Mouse (Mus musculus) CD4-positive helper T cell, adult 2 months (primary cell): ENCODE measurements around the gene D5Ertd579e.

ENCODE experiments used
- DNase-seq: peaks from one replicate; pipeline ENCODE4 v3.0.0-alpha.2; 2012; ENCODE audit warnings: low read depth, missing footprints, low spot score

D5Ertd579e gene

DNA sequence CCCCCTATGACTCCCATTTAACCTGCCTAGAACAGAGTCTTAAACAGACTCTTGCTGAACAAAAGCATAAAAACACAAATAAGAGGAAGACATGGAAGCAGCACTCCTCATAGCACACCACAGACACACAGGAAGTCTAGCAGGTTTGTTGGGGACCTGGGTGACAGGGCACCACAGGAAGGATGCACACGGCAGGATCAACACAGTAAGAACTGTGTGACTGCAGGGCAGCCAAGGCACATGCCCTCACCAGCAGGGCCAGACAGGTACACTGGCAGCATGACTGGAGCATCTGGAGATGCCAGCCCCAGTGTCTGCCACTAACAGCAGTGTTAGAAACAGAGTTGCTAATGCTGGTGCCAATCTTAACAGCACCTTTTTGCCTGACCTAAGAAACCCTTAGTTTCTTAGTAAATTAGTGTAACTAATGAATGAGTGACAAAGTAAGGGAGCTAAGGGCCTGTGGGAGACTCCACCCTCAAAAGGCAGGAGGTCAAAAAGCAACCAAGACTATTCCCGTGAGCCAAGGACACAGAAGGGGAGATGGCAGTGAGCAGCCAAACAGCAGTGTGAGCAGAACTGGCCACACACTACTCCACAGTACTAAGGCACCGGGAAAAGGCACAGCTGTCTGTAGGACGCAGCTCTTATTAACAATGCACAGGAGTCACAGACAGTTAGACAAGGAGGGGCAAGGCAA, 125.1 kb downstream of the D5Ertd579e start:
- DNase-seq: peak; percentile 36

DNA sequence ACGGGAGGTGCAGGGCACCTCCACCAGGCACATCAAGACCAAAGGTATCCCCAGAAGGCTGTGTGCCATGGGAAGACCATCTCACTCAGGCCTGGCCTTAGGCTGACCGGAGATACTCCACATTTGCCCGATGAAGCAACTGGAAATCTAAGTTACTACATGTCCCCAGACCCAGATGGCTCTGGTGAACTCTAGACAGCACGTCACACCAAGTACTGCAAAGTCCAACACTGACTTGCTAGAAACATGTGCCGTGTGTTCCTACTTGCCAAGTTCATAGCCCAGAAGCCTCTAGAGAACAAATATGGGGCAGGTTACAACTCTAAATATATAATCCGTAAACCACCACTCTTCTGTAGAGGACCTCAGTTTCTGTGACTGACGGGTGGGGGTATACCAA, 125.7 kb downstream of the D5Ertd579e start:
- no peak for DNase-seq

DNA sequence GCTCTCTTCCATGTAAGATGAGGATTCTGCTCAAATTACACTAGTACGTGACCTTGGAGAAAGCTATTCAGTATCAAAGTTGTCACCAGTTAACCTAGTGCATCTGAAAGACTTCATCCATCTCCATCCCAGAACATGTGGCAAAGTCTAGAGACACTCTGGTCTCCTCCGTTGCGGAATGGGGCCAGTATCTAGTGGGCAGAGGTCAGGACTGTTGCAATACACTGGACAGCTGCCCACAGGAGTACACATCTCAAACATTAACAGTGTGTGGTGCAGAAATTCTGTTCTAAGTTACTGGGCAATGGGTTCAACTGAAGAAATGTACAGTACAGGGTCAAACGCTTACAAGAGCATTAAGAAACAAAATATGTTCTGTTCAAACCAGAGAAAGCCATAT, 127.7 kb downstream of the D5Ertd579e start:
- no peak for DNase-seq

DNA sequence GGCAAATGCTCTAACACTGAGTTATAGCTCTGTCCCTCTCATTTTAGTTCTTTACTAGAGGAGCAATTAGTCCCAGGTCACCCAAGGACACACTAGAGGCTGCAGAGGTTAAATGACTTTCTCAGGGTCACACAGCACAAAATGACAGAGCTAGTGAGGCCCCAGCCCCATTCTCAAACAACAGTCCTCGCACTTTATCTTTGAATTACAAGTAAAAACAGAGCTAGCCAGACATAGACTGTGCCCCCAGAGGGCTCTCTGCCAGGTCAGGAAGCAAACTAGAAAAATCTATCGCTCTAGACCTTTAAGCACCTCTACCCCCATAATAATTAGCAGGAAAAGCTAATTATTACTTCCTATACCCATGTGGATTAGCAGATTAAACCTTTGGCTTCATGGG, 128.2 kb downstream of the D5Ertd579e start:
- DNase-seq: no peak

DNA sequence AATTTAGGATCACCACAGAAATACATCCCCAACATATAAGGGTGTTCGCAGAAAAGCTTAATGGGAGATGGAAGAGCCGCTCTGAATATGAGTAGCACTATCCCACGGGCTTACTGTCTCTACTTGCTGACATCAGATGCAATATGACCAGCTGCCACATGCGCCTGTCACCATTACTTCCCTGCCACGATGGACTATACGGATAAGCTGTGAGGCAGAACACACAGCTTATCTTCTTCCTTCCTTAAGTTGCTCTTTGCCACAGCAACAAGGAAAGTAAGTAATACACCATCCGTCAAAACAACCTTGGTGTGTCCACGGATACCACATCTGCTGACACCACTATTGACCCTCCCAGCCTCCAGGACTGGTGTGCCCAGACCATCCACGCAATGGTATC, 131.3 kb downstream of the D5Ertd579e start:
- DNase-seq: no peak

DNA sequence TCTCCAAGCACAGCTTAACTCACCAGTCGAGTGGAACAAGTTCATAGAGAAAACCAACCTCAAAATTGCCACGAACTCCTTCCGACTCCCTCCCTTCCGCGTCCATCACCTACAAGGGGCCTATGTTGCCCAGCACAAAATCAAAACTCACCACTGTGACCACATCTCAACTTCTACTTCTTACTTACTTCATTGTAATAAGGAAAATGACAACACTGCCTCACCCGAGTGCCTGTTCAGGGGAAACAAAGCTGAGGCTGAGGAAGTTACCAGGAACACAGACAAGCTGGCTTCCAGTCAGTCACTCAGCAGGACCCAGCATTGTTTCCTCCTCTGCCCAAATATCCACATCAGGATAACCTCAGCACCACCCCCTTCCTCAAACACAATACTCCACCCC, 132.1 kb downstream of the D5Ertd579e start:
- DNase-seq: no peak

DNA sequence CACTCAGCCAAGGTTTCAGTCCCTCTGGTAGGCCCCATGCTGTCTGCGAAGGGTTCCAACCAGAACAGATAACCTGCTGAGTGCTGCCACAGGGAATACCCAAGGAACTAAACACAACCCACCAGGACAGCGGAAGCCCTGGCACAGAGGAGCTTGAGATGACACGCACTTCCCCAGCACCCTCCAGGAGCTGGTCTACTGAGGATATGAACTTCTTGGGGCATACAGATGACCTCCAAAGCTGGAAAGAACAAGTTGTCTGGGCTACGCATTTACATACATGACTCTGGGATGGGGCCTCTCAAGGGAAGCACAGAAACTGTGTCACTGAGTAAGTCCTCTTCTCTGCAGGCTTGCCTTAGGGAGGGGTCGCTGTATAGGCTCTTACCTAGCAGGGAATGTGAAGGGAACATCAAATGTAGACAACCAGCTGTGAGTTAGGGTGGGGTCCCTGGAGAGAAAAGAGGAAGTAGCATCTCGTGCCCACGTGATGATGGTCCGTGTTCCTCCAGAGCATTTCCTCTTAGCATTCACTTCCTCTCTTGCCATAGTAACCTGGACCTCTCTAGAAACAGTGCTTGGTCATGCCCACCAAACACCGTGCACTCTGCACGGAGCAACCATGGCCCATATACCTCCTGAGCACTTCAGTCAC, 132.9 kb downstream of the D5Ertd579e start:
- no peak for DNase-seq

DNA sequence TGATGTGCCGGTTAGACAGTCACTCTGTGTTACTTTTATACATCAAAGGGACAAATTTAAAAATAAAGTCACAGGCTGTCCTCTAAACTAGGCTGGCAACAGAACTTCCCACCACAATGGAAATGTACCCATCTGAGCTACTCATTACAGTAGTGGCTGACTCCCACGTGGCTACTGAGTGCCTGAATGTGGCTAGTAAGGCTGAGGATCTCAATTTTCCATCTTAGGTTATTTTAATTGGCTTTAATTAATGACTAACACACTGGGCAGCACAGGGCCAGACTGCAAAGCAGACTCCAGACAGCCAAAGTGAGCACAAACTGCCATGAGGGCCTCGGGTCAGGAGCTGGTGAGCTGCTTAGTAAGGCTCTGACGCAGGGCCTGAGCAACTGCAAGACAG, 134.3 kb downstream of the D5Ertd579e start:
- DNase-seq: peak; percentile 45

DNA sequence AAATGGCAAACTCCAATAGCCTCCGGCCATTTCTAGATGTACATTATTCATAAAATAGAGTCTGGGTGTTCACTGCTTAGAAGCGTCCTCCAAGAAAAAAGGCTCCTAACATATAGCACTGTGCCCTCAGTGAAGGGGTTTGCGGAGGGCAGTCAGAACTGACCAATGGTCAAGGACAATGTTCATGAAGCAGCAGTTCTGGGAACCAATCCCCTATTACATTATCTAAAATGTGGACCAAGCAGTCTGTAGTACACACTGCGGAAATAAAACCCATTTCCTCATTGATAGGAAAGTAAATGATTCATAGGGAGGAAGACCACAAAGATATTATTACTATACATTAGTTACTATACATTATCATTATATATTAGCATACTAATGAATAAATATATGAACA, 135.3 kb downstream of the D5Ertd579e start:
- no peak for DNase-seq

DNA sequence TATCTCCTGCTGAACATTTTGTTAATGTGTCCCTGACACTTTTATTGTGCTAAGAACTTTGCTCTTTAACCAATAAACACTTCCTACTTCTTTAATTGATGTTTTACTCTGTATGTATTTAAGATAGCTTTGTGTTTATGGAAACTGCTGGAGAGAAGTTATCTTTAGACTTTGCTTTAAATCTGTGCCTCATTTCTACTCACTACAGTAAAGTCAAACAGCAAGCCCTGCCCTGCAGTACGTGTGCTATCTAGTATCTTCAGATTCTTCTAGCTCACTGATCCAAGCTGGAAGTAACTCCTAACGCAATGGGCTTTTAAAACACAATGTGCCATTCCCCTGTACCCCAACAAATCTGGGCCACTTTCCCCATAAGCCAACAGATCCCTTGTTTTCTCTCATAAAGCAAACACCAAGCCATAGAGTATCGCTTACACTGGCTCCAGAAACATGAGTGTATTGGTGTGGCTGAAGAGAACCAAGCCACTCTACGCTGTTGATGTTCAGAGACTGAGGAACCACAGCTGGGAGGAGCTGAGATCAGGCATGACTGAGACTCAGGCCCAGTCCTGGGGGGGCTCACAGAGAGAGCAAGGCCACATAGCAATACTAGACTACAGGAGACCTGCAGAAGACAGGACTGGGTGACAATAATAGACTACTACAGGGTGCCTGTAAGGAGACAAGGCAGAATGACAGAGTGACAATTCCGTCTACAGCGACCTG, 136.2 kb downstream of the D5Ertd579e start:
- no peak for DNase-seq

DNA sequence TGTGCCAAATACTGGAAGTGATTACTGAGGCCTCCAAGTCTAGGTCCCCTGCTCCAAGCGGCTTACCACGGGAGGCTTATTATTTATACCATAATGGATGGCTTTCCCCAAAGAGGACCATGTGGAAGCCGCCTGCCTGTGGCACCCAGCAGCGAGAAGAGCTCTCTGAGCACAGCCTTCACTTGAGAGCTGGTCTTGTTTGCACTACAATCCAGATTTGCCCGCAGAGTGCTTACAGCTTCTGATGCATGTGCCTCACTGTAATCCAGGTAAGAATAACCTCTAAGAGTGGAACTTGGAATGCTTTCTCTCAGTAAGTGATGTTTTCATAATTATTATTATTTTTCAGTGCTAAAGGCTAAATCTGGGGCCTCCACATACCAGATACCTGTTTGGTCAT, 136.7 kb downstream of the D5Ertd579e start:
- no peak for DNase-seq

DNA sequence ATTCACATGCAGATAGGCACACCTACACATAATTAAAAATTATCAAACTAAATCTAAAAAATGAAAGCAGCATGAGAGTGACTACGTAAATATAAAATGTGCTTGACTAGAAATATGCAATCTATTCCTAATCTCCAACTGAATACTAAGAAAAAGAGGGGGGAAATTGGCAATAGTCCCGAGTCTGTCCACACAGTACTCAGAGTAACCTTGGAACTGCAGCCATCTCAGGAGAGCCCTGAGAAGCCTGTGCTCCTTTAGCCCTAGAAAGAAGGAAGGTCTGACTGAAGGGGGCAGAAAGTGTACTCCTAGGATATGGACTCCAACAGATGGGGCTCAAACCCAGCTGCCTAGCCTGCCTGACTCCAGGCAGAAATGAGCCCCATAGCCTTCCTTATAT, 137.3 kb downstream of the D5Ertd579e start:
- no peak for DNase-seq

DNA sequence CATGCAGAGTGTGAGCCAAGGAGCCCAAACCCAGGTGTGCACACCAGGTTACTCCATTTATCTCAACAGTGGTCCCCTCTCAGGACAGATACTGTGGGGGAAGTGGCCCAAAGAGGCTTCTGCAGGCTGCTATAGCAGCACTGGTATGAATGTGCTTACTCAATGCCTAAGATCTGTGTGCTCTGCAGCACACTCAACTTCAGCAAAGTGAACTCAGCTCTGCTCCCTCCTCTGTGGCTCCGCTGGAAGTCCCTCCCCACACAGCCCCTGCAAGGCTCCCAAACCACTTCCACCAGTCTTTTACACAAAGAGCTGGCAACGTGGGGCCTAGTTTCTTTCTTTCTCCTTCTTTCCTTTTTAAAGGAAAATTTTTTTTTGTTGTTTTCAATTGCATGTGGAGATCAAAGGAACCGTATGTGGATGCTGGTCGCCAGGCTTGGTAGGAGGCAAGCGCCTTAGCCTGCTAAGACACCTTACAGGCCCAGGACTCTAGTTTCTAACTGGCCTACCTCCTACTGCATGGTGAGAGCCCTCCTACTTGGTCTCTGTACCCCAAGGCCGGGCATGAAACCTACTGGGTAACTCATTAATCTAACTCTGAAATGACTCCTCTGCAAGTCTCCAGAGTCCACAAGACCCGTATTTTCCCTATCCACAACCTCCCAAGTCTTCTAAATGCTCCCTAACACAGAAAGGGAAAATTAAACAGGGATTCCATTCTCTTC, 138.1 kb downstream of the D5Ertd579e start:
- DNase-seq: peak; percentile 43

DNA sequence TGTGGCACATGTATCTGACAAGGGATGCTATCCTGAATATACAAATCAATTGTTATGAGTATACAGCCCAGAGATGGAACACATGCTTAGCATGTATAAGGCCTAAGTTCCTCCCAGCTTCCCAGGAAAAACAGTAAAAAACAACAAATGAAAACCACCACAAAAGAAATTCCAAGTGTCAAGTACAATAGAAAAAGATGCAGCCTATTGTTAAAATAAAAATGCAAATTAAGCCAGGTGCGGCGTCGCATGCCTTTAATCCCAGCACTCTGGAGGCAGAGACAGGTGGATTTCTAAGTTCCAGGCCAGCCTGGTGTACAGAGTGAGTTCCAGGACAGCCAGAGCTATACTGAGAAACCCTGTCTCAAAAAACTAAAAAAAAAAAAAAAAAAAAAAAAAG, 138.9 kb downstream of the D5Ertd579e start:
- DNase-seq: no peak

DNA sequence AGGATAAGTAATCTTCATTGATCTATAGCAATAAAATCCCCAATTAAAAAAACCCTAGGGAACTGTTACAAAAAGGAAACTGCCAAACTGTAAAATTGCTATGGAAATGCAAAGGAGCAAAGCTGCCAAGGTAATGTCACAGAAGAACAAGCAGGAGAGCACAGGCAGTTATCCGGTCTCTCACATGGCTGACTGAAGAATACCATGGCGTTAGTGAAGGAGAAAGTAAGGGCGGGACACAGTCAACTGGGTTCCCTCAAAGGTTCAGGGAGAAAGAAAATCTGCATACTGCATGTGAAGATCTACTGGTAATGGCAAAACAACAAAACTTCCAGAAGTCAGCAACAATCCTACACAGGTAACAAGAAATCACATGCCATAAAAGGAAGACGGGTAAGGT, 139.5 kb downstream of the D5Ertd579e start:
- no peak for DNase-seq

DNA sequence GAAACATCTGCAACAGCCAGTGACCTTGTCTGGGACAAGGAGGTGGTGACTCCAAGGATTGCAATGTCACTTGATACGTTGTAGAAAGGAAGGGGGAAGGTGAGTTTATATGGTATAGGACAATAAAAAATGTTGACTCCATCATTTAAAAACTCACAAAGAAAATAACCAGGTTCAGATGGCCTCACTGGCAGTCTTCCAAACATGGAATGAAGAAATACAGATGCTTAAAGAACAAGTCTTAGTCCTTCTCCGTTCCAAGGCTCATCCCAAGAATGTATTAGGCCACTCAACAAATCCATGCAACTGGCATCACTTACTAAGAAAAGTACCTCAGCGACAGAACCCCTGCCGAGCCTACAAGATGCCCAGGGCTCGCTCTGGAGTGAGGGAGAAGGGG, 141.3 kb downstream of the D5Ertd579e start:
- DNase-seq: no peak

DNA sequence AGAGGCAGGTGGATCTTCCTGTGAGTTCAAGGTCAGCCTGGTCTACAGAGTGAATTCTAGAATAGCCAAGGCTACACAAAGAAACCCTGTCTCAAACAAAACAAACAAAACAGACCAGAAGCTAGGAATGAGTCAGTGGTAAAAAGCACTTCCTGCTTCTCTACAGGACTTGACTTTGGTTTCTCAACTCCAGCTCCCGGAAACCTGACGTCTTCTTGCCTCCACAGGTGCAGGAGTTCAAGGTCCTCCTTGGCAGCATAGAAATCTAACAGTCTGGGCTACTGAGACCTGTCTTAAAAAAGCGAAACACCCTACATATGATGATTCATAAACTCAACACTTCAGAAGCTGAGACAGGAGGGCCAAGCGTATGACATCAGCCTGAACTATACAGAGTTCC, 141.9 kb downstream of the D5Ertd579e start:
- peak; percentile 72 for DNase-seq

DNA sequence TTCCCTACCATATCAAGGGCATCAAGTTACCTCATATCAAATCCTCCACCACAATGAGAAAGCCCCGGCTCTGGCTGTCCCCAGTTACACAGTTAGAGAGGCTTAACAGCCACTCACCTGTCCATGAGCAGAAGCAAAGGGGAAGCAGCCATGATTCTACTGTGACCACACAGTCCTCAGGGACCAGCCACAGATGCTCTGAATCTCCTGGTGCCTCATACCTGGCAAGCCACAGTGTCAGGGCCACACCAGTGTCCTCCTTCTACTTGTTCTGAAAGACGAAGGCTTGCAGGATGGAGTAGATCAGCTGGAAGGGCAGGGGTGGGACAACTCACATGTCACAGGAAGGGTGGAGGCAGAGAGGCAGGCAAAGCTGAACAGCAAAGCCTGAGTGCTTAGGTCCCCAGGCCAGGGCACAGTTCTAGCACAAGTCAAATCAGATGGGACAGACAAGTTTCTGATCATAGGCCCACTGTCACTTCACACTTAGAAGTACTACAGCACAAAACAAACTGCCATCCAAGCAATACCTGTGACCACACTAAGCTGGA, 142.7 kb downstream of the D5Ertd579e start:
- DNase-seq: peak; percentile 42

DNA sequence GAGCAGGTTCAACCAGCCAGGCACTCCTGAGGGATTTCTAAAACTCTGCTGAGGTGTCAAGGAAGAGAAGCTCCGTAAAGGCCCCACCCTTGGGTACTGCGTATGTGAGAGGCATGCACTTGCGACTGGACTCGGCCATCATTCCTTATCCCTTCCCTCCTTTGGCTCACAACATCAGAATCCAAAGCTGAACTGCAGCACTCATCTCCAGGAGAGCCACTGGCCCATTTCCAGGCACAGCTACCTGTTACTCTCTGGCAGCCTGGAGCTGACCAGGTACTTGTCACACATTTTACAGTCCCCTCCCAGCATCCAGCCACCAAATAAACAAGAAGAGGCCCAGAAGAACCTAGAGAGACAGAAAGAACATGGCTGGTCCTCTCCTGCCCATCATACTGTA, 143.4 kb downstream of the D5Ertd579e start:
- DNase-seq: no peak
